Mouse (Mus musculus) ovary, postnatal 10 days (tissue): ENCODE measurements around the gene Phf2.
A peak's percentile ranks its signal among the peaks of the same experiment; 100 is the strongest.

ENCODE experiments used
- DNase-seq: peaks from one replicate; pipeline ENCODE4 v3.0.0; 2022; ENCODE audit warnings: low spot score

Gene Phf2

GRCm38 (mm10) chr13:48870771-48871731 is at the start of gene Phf2:
TSS of gene Phf2 (minus strand) at chr13:48871119.
- peak; percentile 41 for DNase-seq

DNA sequence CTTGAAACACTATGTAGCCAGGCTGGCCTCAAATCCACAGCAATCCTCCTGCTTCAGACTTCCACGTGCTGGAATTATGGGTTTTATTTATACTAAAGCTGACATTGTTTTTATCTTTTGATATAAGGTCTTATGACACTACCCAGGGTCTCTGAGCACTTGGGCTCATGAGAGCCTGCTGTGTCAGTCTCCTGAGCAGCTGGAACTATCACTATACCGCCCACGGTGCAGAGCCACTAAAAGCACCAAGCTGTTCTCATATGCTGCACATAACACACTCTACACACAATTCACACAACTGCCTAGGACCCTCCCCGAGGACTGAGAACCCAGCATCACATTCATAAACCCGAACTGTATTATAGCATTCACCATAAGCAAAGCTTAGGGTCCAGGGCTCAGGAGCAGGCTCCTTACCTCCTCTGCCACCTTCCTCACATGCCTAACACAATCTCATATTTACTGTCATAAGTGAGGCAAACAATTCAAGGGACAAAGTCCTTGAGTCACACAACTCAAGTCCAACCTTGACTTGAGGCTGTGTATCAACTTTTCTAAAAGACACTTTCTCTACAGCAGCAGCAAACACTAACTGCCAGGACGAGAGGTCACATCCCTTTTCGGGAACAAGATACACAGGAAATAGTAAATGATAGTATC is 49.0 kb upstream of the Phf2 start:
- DNase-seq = no peak

DNA sequence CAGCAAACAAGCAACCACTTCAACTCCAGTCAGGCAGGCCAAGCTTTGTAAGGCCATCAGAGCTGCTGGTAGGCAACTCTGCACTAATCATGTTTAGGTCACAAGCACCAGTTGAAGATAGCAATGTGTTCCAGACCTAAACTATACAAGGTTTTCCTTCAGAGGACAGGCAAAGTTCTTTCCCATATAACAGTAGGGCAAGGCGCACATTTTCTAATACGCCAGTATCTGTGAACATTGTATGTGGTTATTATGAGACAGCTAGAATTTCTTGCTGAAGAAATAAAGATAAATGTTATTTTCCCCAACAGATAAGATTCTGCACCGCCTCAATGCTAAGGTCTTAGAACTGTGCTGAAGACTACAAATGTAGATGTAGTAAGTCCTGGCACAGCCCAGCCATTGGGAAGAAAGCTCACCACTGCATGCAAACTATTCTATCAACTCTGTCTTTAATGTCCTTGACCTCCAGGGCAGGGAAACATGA is 46.2 kb upstream of the Phf2 start:
- no peak for DNase-seq

DNA sequence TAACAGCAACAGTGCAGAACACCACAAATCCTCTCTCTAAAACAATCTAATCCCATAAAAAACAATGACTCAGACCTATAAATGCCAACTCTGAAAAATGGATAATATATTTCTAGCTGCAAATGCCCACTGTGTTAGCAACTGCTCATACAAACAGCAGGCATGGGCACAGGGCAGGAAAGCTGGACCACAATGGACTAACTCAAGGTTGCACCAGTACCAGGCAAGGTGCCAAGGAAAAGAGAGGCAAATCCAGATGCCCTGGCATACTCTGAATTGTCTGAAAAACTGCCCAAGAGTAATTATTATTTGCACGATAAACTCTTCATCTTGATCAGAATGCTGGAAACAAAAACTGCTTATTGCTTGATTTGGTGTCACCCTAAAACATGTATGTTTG is 42.8 kb upstream of the Phf2 start:
- DNase-seq = no peak

- no peak for DNase-seq
Measured at GRCm38 (mm10) chr13:48913141-48913540, 42.2 kb upstream of the Phf2 start.

- DNase-seq = no peak
Measured at GRCm38 (mm10) chr13:48911426-48911825, 40.5 kb upstream of the Phf2 start.

DNA sequence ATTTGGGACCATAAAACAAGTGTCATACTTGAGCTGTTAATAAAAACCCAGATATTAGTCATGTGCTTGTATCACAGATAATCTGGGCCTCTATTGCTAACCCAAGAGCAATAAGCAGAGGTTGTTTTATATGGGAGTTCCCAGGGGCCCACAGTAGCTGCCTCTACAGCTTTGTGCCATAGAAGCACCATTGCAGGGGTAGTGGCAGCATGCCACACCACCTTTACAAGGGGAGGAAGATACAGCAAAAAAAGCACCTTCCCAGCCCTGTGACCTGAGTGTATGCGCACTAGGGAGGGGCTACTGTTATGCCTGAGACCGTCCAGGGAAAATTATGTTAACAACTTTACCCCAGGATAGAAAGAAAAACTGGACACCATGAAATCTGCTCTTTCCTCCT is 34.5 kb upstream of the Phf2 start:
- no peak for DNase-seq

DNA sequence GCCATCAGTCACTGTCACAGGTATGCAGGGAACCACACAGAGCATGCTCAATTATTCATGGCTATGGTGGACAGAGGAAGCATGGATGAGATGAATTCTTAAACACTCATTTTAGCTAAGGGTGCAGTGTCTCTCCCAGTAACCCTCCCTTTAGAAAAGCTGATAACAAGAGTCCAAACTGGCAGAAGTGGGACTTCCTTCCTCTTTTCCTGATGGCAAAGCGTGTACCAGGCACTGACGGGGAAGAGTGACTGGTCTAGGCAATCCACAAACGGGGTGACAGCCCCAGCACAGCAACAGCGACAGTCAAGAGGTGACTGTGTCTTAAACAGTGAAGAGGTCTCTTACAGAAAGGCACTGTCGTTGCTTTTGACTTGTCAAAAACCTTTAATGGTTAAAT is 24.5 kb upstream of the Phf2 start:
- DNase-seq = no peak

DNA sequence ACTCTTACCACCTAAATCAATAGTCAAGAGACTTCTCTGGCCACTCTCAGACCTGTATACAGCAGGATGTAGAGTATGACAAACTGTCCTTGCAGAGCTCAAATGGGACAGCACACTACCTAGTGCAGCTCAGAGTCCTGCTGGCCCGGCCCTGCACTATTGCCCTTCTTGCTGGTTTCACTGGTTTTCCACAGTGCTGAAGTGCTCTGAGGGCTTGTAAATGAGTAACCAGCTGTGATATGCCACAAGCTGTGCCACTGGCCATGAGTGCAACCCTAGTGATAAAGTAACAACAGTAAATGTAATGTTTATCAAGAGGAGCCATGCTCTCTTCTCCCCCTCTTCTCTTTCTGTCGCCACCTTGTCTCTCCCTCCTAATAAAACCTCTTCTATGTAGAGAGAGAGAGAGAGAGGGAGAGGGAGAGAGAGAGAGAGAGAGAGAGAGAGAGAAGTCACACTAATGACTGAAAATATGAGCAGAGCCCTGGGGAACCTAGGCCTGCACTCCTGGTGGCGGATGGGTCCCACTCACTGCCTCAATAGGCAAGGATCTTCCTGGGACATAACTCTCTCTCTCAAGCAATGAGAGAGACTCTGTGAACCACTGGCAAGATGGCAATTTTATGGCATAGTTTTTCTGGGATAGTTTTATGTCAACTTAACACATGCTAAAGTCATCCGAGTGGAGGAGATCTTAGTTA is 19.5 kb upstream of the Phf2 start:
- DNase-seq = no peak

- peak; percentile 92 for DNase-seq
Measured at GRCm38 (mm10) chr13:48878534-48878933, 7.6 kb upstream of the Phf2 start.

- no peak for DNase-seq
Measured at GRCm38 (mm10) chr13:48877805-48878204, 6.9 kb upstream of the Phf2 start.

GRCm38 (mm10) chr13:48872726-48873125 is 1.8 kb upstream of the Phf2 start:
- DNase-seq = no peak

DNA sequence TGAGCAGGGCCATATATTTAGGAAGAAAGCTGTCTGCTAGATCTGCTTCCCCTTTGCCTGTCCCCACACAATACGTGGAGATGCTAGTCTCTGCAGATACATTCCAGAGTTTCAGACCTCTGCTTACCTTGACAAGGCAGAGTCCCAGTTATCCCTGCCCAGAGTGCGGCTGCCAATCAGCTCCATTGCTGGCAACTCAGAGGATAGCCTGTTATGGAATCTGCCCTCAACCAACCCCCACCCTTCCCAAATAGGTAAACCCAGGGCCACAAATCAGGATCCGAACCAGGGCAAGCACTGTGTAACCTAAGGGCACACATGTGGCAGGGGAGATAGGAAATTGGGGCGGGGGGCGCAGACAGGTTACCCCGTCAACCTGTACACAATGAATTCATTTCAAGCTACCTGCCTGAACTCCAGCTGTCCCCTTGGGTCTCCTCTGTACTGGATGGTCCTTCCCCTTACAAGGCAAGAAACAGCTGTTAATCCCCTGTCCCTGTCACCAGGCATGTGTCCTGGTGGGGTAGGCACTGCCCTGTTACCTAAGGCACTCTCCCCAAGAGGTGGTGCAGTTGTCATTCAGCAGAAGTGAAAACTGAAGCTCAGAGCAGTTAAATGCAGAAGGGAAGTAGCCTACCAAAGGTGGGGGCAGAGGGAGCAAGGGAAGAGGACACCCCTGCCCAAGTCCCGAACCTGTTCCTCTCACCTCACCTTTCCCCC is 1.1 kb upstream of the Phf2 start:
- no peak for DNase-seq

DNA sequence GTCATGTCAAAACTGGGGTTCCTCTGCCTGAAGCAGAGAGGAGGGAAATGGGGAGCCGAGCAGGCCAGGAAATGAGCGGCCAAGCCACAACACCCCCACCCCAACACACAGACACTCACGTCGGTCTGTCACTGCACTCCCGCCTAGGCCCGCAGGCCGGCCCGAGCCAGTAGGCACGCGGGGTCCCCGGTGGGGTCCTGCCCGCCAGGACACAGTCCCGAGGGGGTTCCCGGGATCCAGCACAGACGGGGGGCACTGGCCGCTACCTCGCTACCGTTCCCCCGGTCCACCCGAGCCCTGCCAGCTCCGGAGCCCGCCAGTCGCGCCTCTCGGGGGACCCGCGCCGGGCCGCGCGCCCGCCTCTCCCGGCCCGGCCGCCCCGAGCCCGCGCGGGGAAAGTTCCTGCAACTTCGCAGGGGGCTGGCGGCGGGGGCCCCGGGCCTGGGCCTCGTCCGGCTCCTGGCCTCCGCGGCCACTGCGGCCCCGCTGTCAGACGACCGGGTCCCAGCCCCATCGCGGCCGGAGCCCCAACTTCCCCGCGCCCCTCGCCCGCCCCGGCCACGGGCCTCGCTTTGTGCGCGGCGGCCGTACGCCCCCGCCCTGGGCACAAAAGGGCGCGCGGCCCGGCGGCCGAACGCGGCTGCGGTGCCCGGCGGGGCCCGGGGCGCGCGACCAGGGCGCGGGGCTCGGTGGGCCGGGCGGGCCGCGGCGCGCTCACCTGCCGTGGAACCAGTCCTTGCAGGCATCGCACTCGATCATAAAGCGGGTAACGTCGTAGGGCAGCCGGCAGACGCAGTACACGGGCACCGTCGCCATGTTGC is 759 bp downstream of the Phf2 start:
- DNase-seq = peak; percentile 43

GRCm38 (mm10) chr13:48869600-48869949 is 1.3 kb downstream of the Phf2 start:
- DNase-seq = no peak

GRCm38 (mm10) chr13:48869088-48869487 is 1.8 kb downstream of the Phf2 start:
- no peak for DNase-seq

DNA sequence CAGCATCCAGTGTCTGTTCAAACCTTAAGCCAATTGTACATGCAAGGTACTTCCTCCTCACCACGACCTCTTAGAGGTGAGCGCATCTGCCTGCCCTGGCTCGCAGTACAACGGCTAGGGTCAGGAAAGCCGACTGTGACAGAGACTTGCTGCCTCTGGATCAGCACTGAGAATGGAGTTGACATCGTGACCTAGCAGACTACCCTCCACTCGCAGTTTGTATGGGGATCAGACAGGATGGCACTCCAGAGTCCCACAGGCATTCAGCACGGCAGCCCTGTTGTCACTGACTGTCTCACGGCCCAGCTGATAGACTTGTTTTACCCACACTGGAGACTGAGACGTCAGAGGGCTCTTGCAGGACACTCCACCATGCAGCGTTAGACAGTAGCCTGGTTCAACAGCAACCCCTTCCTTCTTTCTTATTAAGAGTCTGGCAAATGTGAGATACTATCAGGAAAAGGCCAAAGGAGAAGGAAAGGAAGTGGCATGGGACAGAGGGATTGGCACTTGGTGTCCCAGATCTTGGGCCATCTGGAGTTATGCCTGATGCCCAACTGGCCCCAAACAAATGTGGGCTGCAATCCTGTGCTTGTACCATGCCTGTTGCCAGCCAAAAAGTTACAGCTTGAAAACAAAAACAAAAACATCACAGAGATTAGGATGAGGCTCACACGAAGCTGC is 6.1 kb downstream of the Phf2 start:
- no peak for DNase-seq

- no peak for DNase-seq
Measured at GRCm38 (mm10) chr13:48863556-48863955, 7.4 kb downstream of the Phf2 start.

GRCm38 (mm10) chr13:48861913-48862312 is 9.0 kb downstream of the Phf2 start:
- DNase-seq = no peak

GRCm38 (mm10) chr13:48858779-48859178 is 12.1 kb downstream of the Phf2 start:
- no peak for DNase-seq

DNA sequence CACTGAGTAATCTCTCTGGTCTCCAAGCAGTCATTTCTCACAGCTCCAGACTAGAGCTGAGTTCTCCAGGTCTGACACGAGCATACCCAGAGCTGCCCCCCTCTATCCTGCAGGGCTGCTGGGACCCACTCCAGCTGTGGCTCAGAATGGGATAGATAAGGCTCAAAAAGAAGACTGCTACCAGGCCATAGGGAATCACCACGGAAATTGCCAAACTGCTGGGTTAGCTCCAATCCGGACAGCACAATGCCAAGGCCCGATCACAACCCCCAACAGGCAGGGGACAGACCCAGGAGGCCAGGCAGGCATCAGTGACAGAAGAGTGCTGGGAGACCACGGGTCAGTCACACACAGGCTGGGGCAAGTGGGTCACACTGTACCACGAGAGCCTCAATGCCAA is 12.9 kb downstream of the Phf2 start:
- no peak for DNase-seq
